Mouse (Mus musculus) C2C12 (cell line): Measurements from ENCODE around the gene Unc93b1. TPM values are rescaled to one million over a fixed set of nuclear protein-coding genes. Genes with fewer than 3 reads are reported as not detected.

ENCODE experiments used
- H3K27me3 ChIP-seq: one replicate; pipeline ENCODE4 v1.6.1; 2011; ENCODE audit not compliant: control insufficient read depth, insufficient read depth, insufficient read length
- H3K36me3 ChIP-seq: one replicate; pipeline ENCODE4 v1.6.1; 2011; ENCODE audit not compliant: control insufficient read depth, insufficient read depth
- H3K4me3 ChIP-seq: one replicate; pipeline ENCODE4 v1.5.1; 2011; ENCODE audit warnings: mild to moderate bottlenecking, control low read depth; ENCODE audit not compliant: poor library complexity, insufficient read depth, severe bottlenecking
- H3K79me2 ChIP-seq: one replicate; pipeline ENCODE4 v1.6.1; 2011; ENCODE audit not compliant: control insufficient read depth, insufficient read depth
- H3K79me3 ChIP-seq: one replicate; pipeline ENCODE4 v1.6.1; 2011; ENCODE audit warnings: low read depth, control low read depth
- H3ac ChIP-seq: one replicate; pipeline ENCODE3; 2011; ENCODE audit warnings: low read depth; ENCODE audit not compliant: control insufficient read depth, insufficient read length
- CEBPB ChIP-seq: IDR thresholded peaks from one replicate; pipeline ENCODE4 v1.6.1; 2011; ENCODE audit warnings: low read depth, mild to moderate bottlenecking, control low read depth, moderate library complexity
- CTCF ChIP-seq: IDR thresholded peaks from one replicate; pipeline ENCODE4 v1.5.1; 2011; ENCODE audit not compliant: control insufficient read depth, insufficient read depth, insufficient read length
- FOSL1 ChIP-seq: IDR thresholded peaks from one replicate; pipeline ENCODE4 v1.8.0; 2011; ENCODE audit warnings: mild to moderate bottlenecking, low read length; ENCODE audit not compliant: poor library complexity, insufficient read depth, severe bottlenecking
- MAX ChIP-seq: IDR thresholded peaks from one replicate; pipeline ENCODE4 v1.6.1; 2011; ENCODE audit warnings: mild to moderate bottlenecking, control low read depth
- MYOD1 ChIP-seq: IDR thresholded peaks from one replicate; pipeline ENCODE4 v1.6.1; 2011; ENCODE audit warnings: low read depth; ENCODE audit not compliant: control insufficient read depth, insufficient read length
- MYOG ChIP-seq: IDR thresholded peaks from one replicate; pipeline ENCODE4 v1.6.1; 2011; ENCODE audit not compliant: control insufficient read depth, insufficient read length; ENCODE audit errors: extremely low read depth
- USF1 ChIP-seq: IDR thresholded peaks from one replicate; pipeline ENCODE4 v1.6.1; 2011; ENCODE audit warnings: low read depth, mild to moderate bottlenecking, control low read depth, moderate library complexity
- polyA plus RNA-seq: library from polyadenylated mRNA; unstranded; fragments of >200 nt; fragmentation: generic; extraction: Trizol; gene quantifications from one replicate; pipeline ENCODE4 v1.2.1, GENCODE M21; 2012; ENCODE audit warnings: missing spikeins

The Unc93b1 gene
- polyA plus RNA-seq, 1 experiment = 0.29 TPM

- H3K36me3 ChIP-seq = no peaks in the 10 kb centered on the region
- peak; percentile 89 for TF ChIP-seq USF1
- TF ChIP-seq CTCF = no peak
- H3K27me3 ChIP-seq = no peaks in the 10 kb centered on the region
- H3K79me2 ChIP-seq = no peaks in the 10 kb centered on the region
- no peak overlapping the region for H3K4me3 ChIP-seq
- H3K79me3 ChIP-seq = no peaks in the 10 kb centered on the region
- H3ac ChIP-seq = no peak overlapping the region
Measured at GRCm38 (mm10) chr19:3925859-3926258, 9.1 kb upstream of the Unc93b1 start.

- no peak overlapping the region for H3ac ChIP-seq
- no peaks in the 10 kb centered on the region for H3K79me2 ChIP-seq
- no peaks in the 10 kb centered on the region for H3K79me3 ChIP-seq
- no peaks in the 10 kb centered on the region for H3K27me3 ChIP-seq
- no peak overlapping the region for H3K4me3 ChIP-seq
- TF ChIP-seq CEBPB (no peak), CTCF (peak; percentile 10), FOSL1 (no peak), MAX (peak; percentile 83), MYOD1 (peak; percentile 37)
- H3K36me3 ChIP-seq = no peaks in the 10 kb centered on the region
Measured at GRCm38 (mm10) chr19:3926279-3926678, 8.7 kb upstream of the Unc93b1 start.

DNA sequence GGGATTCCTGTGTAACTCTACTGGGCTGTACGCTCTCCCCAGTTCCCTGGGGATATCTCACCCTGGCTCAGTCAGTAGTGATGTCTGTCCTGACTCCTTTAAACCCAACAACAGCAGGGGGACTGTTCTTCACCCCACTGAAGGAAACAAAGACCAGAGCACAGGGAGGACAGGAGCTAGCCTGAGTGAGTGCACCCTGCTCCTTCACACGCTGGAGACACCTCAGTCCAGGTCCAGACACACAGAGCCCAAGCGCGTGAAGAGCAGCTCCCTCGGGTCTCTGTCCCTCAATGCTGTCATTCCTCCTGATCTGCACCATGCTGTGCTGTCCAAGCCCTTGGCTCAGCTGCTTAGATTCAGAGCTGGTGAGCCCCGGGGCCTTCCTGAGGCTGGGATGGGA is 8.3 kb upstream of the Unc93b1 start:
- H3K36me3 ChIP-seq = no peaks in the 10 kb centered on the region
- no peaks in the 10 kb centered on the region for H3K79me2 ChIP-seq
- no peaks in the 10 kb centered on the region for H3K79me3 ChIP-seq
- H3K4me3 ChIP-seq = no peak overlapping the region
- TF ChIP-seq CTCF = no peak
- no peak for TF ChIP-seq MYOD1
- no peak for TF ChIP-seq MYOG
- no peak for TF ChIP-seq FOSL1
- no peak for TF ChIP-seq CEBPB
- TF ChIP-seq MAX = no peak
- TF ChIP-seq USF1 = no peak
- no peaks in the 10 kb centered on the region for H3K27me3 ChIP-seq
- no peak overlapping the region for H3ac ChIP-seq

DNA sequence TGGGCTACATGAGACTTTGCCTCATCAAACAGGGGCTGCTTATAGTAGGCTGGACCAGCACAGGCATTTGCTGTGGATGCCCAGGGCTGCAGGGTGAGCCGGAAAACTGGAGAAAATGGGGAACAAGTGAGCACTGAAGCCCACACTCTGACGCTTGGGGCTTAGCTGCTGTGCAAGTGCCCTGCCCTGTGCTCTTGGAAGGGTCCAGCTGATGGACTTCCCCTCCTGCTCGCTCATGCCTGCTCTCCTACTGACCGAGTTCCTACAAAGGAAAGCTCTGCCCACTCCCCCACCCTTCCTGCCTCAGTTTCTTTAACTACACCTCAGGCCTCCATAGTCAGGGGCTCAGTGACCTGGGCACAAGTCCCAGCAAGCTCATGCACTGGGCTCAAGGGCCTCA is 7.0 kb upstream of the Unc93b1 start:
- H3K4me3 ChIP-seq = no peak overlapping the region
- H3K79me3 ChIP-seq = no peaks in the 10 kb centered on the region
- no peaks in the 10 kb centered on the region for H3K36me3 ChIP-seq
- TF ChIP-seq MYOD1 = no peak
- no peak for TF ChIP-seq FOSL1
- no peak for TF ChIP-seq MYOG
- no peak for TF ChIP-seq CTCF
- no peak for TF ChIP-seq MAX
- no peak for TF ChIP-seq USF1
- no peak for TF ChIP-seq CEBPB
- H3K79me2 ChIP-seq = no peaks in the 10 kb centered on the region
- no peak overlapping the region for H3ac ChIP-seq
- no peaks in the 10 kb centered on the region for H3K27me3 ChIP-seq

DNA sequence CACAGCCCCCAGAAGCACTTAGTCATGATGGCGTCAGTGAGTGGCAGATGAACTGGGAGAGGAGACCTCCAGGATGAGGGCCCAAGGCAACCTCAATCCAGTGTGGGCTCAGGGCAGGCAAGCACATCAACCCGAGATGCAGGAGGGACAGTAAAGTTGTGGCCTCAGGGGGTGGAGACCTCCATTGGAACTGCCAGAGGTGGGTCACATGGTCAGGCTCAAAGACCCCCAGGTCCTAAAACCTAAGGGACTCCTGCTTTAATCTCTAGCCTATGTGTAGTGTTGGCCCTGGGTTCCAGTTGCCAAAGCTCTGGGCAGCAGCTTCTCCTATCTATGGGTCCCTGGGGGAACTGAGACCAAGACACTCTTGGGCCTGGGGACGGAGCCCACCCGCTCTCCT is 6.2 kb upstream of the Unc93b1 start:
- no peak overlapping the region for H3K4me3 ChIP-seq
- TF ChIP-seq USF1 = no peak
- TF ChIP-seq CEBPB = no peak
- TF ChIP-seq MAX = no peak
- TF ChIP-seq MYOG = no peak
- TF ChIP-seq CTCF = no peak
- TF ChIP-seq FOSL1 = no peak
- TF ChIP-seq MYOD1 = no peak

GRCm38 (mm10) chr19:3929211-3929941 is 5.6 kb upstream of the Unc93b1 start, which contains the start of gene Aldh3b1:
Aldh3b1 (minus strand) TSS chr19:3929808.
- Histone ChIP-seq H3ac (peak within 1 kb of the TSS; percentile 20), H3K36me3 (no peaks in the 10 kb centered on the region), H3K79me3 (no peaks in the 10 kb centered on the region), H3K4me3 (no peak within 1 kb of the TSS), H3K27me3 (no peaks in the 10 kb centered on the region), H3K79me2 (no peaks in the 10 kb centered on the region)
- TF ChIP-seq MYOD1 (no peak), FOSL1 (no peak)

More for the DNA sequence above, 6.2 kb upstream of the Unc93b1 start:
- Histone ChIP-seq H3K79me3 (no peaks in the 10 kb centered on the region), H3K27me3 (no peaks in the 10 kb centered on the region), H3ac (no peak overlapping the region), H3K79me2 (no peaks in the 10 kb centered on the region), H3K36me3 (no peaks in the 10 kb centered on the region)
